Mouse (Mus musculus) intestine, embryonic 15.5 days (tissue): ENCODE data around the gene Lnx2. TPM values are rescaled to one million over a fixed set of nuclear protein-coding genes. Genes with fewer than 3 reads are reported as not detected.

Experiments used
- ATAC-seq: fragments of 200-750 bp; cut with Nextera tagmentation; 2 replicates; pipeline ENCODE4 v1.8.0; 2017; ENCODE audit warnings: moderate TSS enrichment, moderate library complexity
- H3K27ac ChIP-seq: fragments of 300-500 bp; sonication (generic); 2 replicates; pipeline ENCODE4 v1.5.1; 2015; ENCODE audit warnings: mild to moderate bottlenecking, inconsistent platforms
- H3K27me3 ChIP-seq: fragments of 300-500 bp; sonication (generic); replicated peaks from 2 replicates; pipeline ENCODE4 v1.6.1; 2015; ENCODE audit warnings: inconsistent platforms
- H3K36me3 ChIP-seq: fragments of 300-500 bp; sonication (generic); 2 replicates; pipeline ENCODE4 v1.6.1; 2015; ENCODE audit warnings: inconsistent platforms
- H3K4me1 ChIP-seq: fragments of 300-500 bp; sonication (generic); replicated peaks from 2 replicates; pipeline ENCODE4 v1.6.1; 2015; ENCODE audit warnings: inconsistent platforms
- H3K4me2 ChIP-seq: fragments of 300-500 bp; sonication (generic); replicated peaks from 2 replicates; pipeline ENCODE4 v1.6.1; 2015; ENCODE audit warnings: mild to moderate bottlenecking, inconsistent platforms
- H3K4me3 ChIP-seq: fragments of 300-500 bp; sonication (generic); replicated peaks from 2 replicates; pipeline ENCODE4 v1.5.1; 2015; ENCODE audit warnings: inconsistent platforms
- H3K9ac ChIP-seq: fragments of 300-500 bp; sonication (generic); 2 replicates; pipeline ENCODE4 v1.6.1; 2015; ENCODE audit warnings: inconsistent platforms
- H3K9me3 ChIP-seq: fragments of 300-500 bp; sonication (generic); 2 replicates; pipeline ENCODE4 v1.6.1; 2016; ENCODE audit warnings: inconsistent platforms
- WGBS: fragments of 180-500 bp; shearing (Covaris S2); methylation state at CpG from one replicate; pipeline ENCODE4 v1.1.7; 2015; 5-methylcytosine and 5-hydroxymethylcytosine counted together
- polyA plus RNA-seq: library from polyadenylated mRNA; unstranded; fragments of >200 nt; fragmentation: Nextera tagmentation; extraction: Ambion mirVana; gene quantifications from 2 replicates; pipeline ENCODE4 v1.2.1, GENCODE M21; 2015

Lnx2 gene
- polyA plus RNA-seq, 1 experiment from 2014 or later = 15.0 TPM

DNA sequence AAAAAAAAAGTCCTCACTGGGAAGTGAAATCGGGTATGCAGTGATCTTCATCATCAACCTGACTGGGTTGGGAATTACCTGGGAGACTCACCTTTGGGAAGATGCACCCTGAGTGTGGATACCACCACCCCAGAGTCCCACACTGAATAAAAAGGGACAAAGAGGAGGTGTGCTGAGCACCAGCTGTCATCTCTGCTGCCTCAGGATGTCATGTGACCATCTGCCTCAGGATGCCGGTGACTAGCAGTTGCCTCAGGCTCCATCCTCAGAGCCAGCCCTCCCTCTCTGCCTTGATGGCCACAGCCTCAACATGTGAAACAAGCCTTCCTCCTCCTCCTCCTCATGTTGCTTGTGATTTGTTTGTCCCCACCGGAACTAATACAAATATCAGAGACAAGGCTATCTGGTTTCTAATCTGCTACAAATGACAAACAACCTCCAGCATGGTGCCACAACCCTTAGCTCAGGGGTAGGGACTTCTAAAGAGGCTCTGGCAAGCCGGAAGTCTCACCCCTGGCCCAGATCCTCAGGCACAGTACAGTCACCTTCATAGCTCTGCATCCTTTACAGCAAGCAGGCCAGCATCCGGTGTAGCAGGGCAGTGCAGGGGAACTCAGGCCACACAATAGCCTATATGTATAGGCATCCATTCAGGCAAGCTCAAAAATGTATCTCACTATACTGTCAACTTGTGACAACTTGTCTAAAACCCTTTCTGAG is 54.7 kb downstream of the Lnx2 start:
- 0 out of 2 replicates have a peak, but pooled peaks cover 2% of the 10 kb centered on the region for H3K4me1 ChIP-seq
- no peak overlapping the region for H3K4me2 ChIP-seq
- no peak overlapping the region for H3K27ac ChIP-seq
- no peak for ATAC-seq
- H3K36me3 ChIP-seq = peaks cover 29% of the 10 kb centered on the region
- no peaks in the 10 kb centered on the region for H3K9me3 ChIP-seq
- no peak overlapping the region for H3K4me3 ChIP-seq
- no peaks in the 10 kb centered on the region for H3K27me3 ChIP-seq
- 80% methylated on average over 5 of the region's 5 CpGs for WGBS
- H3K9ac ChIP-seq = no peak overlapping the region

- H3K9ac ChIP-seq = no peak overlapping the region
- no peak for ATAC-seq
- no peak overlapping the region for H3K4me2 ChIP-seq
- H3K4me3 ChIP-seq = no peak overlapping the region
- H3K27ac ChIP-seq = no peak overlapping the region
- H3K27me3 ChIP-seq = no peaks in the 10 kb centered on the region
- peaks cover 26% of the 10 kb centered on the region for H3K36me3 ChIP-seq
- H3K4me1 ChIP-seq = 0 out of 2 replicates have a peak, but pooled peaks cover 2% of the 10 kb centered on the region
- WGBS = 91% methylated on average over 11 of the region's 11 CpGs
- H3K9me3 ChIP-seq = no peaks in the 10 kb centered on the region
Measured at GRCm38 (mm10) chr5:147020579-147020978, 55.8 kb downstream of the Lnx2 start.

DNA sequence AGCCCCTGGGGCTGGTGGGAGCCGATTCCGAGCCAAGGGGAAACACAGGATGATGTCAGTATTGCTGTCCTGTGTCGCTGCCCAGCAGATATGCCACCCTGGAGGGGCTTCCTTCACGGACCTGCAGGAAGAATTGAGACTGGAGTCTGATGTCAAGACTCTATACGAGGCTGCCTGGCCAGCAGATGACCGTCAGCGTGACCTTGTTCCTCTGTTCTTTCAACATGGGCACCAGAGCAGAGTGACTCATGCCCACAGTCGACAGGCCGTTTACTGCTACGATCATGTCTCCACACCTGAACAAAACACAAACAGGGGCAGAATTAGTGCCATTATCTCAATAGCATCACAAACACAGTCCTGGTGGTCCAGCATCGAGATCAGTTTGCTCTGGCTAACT is 57.6 kb downstream of the Lnx2 start:
- no peak overlapping the region for H3K9ac ChIP-seq
- H3K9me3 ChIP-seq = no peaks in the 10 kb centered on the region
- no peak overlapping the region for H3K27ac ChIP-seq
- no peak for ATAC-seq
- peaks cover 21% of the 10 kb centered on the region for H3K36me3 ChIP-seq
- 87% methylated on average over 11 of the region's 11 CpGs for WGBS
- no peaks in the 10 kb centered on the region for H3K27me3 ChIP-seq
- no peak overlapping the region for H3K4me2 ChIP-seq
- no peak overlapping the region for H3K4me3 ChIP-seq
- H3K4me1 ChIP-seq = 0 out of 2 replicates have a peak, but pooled peaks cover 2% of the 10 kb centered on the region

DNA sequence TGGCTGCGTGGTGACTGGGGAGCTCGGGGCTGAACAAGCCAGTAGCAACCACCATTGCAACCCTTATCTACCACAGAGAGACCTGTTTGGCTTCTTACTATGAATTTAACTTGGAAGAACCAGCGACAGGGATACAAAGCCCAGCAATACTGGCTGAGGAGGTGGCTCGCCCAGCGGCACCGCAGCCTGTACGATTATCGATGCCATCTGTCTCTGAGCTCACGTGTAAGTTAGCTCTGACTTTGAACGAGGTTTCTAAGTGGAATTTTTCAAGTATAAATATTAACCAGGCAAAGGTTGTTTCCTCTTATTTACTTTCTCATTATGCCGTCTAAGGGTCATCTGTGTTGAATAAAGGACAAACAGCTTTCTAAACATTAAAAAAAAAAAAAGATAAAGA is 58.9 kb downstream of the Lnx2 start:
- ATAC-seq = peak; percentile 62
- H3K9me3 ChIP-seq = no peaks in the 10 kb centered on the region
- 0 out of 2 replicates have a peak, but pooled peaks cover 2% of the 10 kb centered on the region for H3K4me1 ChIP-seq
- no peak overlapping the region for H3K27ac ChIP-seq
- no peak overlapping the region for H3K4me2 ChIP-seq
- 59% methylated on average over 11 of the region's 11 CpGs for WGBS
- no peaks in the 10 kb centered on the region for H3K27me3 ChIP-seq
- H3K36me3 ChIP-seq = peaks cover 13% of the 10 kb centered on the region; the same call in 1 of the 2 replicates
- H3K9ac ChIP-seq = no peak overlapping the region
- H3K4me3 ChIP-seq = no peak overlapping the region

DNA sequence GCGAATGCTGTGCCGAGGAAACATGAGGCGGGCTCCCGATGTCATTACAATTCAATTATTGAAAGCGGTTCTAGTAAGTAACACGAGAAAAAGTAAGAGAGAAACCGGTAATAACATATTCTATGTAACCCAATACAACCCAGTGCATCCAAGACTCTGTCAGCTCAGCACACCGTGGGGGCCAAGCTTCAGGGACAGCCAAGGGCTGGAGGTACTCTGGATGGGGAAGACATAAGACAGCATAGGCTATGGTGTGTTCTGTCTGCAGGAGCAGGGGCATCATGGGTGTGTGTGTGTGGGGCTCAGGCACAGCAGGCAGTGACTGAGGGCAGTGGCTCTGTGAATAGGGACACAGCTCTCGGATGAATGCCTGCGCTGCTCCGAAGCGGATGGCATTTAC is 59.8 kb downstream of the Lnx2 start:
- H3K9me3 ChIP-seq = no peaks in the 10 kb centered on the region
- peaks cover 13% of the 10 kb centered on the region; the same call in 1 of the 2 replicates for H3K36me3 ChIP-seq
- no peak overlapping the region for H3K9ac ChIP-seq
- 0 out of 2 replicates have a peak, but pooled peaks cover 2% of the 10 kb centered on the region for H3K4me1 ChIP-seq
- H3K27me3 ChIP-seq = no peaks in the 10 kb centered on the region
- H3K4me2 ChIP-seq = no peak overlapping the region
- H3K4me3 ChIP-seq = no peak overlapping the region
- WGBS = 75% methylated on average over 12 of the region's 12 CpGs
- no peak for ATAC-seq
- no peak overlapping the region for H3K27ac ChIP-seq

DNA sequence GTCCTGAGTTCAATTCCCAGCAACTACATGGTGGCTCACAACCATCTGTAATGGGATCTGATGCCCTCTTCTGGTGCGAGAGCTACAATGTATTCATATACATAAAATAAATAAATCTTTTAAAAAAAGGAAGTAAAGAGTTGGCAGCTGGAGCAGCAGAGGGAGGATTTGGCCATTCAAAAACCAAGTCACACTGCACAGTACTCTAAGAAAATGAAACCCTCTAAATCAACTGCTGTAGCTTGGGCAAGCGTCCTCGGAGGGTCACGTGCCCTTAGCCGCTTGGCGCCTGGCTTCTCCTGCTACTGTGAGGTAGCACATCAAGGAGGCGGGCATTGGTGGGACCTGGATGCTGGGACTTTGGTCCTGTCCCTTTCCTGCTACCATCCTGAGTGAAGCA is 61.2 kb downstream of the Lnx2 start:
- no peak overlapping the region for H3K4me2 ChIP-seq
- WGBS = 91% methylated on average over 7 of the region's 7 CpGs
- H3K9me3 ChIP-seq = no peaks in the 10 kb centered on the region
- ATAC-seq = no peak
- H3K36me3 ChIP-seq = peaks cover 13% of the 10 kb centered on the region; the same call in 1 of the 2 replicates
- 0 out of 2 replicates have a peak, but pooled peaks cover 2% of the 10 kb centered on the region for H3K4me1 ChIP-seq
- H3K27me3 ChIP-seq = no peaks in the 10 kb centered on the region
- H3K9ac ChIP-seq = no peak overlapping the region
- no peak overlapping the region for H3K4me3 ChIP-seq
- H3K27ac ChIP-seq = no peak overlapping the region

DNA sequence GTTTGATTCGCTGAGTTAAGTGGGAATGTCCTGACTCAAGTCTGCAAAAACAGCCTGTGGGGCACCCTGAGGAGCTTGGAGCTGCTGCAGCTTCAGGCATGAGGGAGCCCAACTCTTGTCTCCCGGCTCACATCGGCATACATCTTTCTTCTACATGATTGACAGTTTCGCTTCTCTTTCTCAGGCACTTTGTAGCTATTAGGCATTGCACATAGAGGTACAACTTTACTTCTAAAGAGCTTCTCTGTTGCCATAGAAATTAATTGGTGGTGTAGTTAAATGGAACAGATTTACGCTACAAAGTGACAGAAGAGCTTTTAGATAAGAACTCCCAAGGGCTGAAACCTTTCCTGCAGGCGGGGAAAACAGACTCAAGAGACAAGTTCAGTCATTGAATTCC is 62.5 kb downstream of the Lnx2 start:
- no peak overlapping the region for H3K9ac ChIP-seq
- H3K27ac ChIP-seq = no peak overlapping the region
- H3K4me2 ChIP-seq = no peak overlapping the region
- H3K36me3 ChIP-seq = peaks cover 8% of the 10 kb centered on the region; the same call in 1 of the 2 replicates
- no peaks in the 10 kb centered on the region for H3K9me3 ChIP-seq
- 0 out of 2 replicates have a peak, but pooled peaks cover 2% of the 10 kb centered on the region for H3K4me1 ChIP-seq
- no peaks in the 10 kb centered on the region for H3K27me3 ChIP-seq
- 47% methylated on average over 6 of the region's 6 CpGs for WGBS
- no peak for ATAC-seq
- no peak overlapping the region for H3K4me3 ChIP-seq

GRCm38 (mm10) chr5:147011333-147011732 is 65.1 kb downstream of the Lnx2 start:
- Histone ChIP-seq H3K4me1 (no peaks in the 10 kb centered on the region), H3K9ac (no peak overlapping the region), H3K4me2 (no peak overlapping the region), H3K36me3 (no peaks in the 10 kb centered on the region), H3K4me3 (no peak overlapping the region), H3K9me3 (no peaks in the 10 kb centered on the region), H3K27me3 (no peaks in the 10 kb centered on the region), H3K27ac (no peak overlapping the region)
- no peak for ATAC-seq
- WGBS = 79% methylated on average over 10 of the region's 10 CpGs

- Histone ChIP-seq H3K4me3 (no peak overlapping the region), H3K27ac (no peak overlapping the region), H3K27me3 (no peaks in the 10 kb centered on the region), H3K9ac (no peak overlapping the region), H3K36me3 (no peaks in the 10 kb centered on the region), H3K9me3 (no peaks in the 10 kb centered on the region), H3K4me1 (0 out of 2 replicates have a peak, but pooled peaks cover 3% of the 10 kb centered on the region), H3K4me2 (no peak overlapping the region)
- 72% methylated on average over 1 of the region's 1 CpGs for WGBS
- ATAC-seq = no peak
Measured at GRCm38 (mm10) chr5:147003303-147003702, 73.1 kb downstream of the Lnx2 start.

DNA sequence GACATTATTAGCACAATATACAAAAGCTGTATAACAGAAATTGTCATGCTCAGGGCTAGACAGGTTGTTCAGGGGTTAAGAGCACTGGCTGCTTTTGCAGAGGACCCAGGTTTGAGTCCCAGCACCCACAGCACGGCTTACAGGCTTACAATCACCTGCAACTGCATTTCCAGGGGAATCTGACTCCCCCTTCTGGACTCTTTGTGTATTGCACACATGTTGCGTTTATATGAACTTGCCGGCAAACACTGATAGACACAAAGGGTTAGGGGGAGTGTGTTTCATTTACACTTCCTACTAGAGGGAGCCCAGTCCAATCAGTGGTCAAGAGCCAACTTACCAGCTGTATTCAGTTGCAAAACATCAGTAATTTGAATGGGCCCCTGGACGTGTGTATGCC is 75.1 kb downstream of the Lnx2 start:
- WGBS = 78% methylated on average over 4 of the region's 4 CpGs
- ATAC-seq = no peak
- no peaks in the 10 kb centered on the region for H3K9me3 ChIP-seq
- H3K4me3 ChIP-seq = no peak overlapping the region
- H3K27ac ChIP-seq = no peak overlapping the region
- 0 out of 2 replicates have a peak, but pooled peaks cover 3% of the 10 kb centered on the region for H3K4me1 ChIP-seq
- H3K9ac ChIP-seq = no peak overlapping the region
- H3K27me3 ChIP-seq = no peaks in the 10 kb centered on the region
- no peaks in the 10 kb centered on the region for H3K36me3 ChIP-seq
- no peak overlapping the region for H3K4me2 ChIP-seq

DNA sequence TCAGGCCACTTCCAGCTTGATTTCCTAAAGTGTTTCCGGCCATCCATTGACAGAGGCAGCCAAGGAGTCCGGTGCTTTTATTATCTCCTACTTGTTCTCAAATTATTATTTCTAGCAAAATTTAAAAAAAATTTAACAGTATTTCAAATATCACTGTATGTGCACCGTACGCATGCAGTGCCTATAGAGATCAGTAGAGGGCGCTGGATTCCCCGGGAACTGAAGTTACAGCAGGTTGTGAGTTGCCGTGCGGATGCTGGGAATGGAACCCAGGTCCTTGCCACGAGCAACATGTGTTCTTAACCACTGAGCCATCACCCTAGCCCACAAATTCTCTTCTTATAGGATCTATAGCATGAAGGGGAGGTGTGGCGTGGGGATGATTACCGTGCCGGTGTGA is 77.6 kb downstream of the Lnx2 start:
- Histone ChIP-seq H3K9me3 (no peaks in the 10 kb centered on the region), H3K27me3 (no peaks in the 10 kb centered on the region), H3K9ac (no peak overlapping the region), H3K36me3 (no peaks in the 10 kb centered on the region), H3K4me1 (0 out of 2 replicates have a peak, but pooled peaks cover 3% of the 10 kb centered on the region), H3K4me2 (no peak overlapping the region), H3K4me3 (no peak overlapping the region), H3K27ac (no peak overlapping the region)
- WGBS = 91% methylated on average over 12 of the region's 12 CpGs
- no peak for ATAC-seq

- Histone ChIP-seq H3K9me3 (no peaks in the 10 kb centered on the region), H3K27me3 (no peaks in the 10 kb centered on the region), H3K9ac (no peak overlapping the region), H3K36me3 (no peaks in the 10 kb centered on the region), H3K4me1 (0 out of 2 replicates have a peak, but pooled peaks cover 3% of the 10 kb centered on the region), H3K4me3 (no peak overlapping the region), H3K27ac (no peak overlapping the region), H3K4me2 (no peak overlapping the region)
- WGBS = 83% methylated on average over 7 of the region's 7 CpGs
- no peak for ATAC-seq
Measured at GRCm38 (mm10) chr5:146996812-146997211, 79.6 kb downstream of the Lnx2 start.

GRCm38 (mm10) chr5:146994973-146995372 is 81.4 kb downstream of the Lnx2 start:
- no peak overlapping the region for H3K27ac ChIP-seq
- no peaks in the 10 kb centered on the region for H3K27me3 ChIP-seq
- no peak overlapping the region for H3K9ac ChIP-seq
- no peak overlapping the region for H3K4me2 ChIP-seq
- H3K4me3 ChIP-seq = no peak overlapping the region
- no peak for ATAC-seq
- no peaks in the 10 kb centered on the region for H3K36me3 ChIP-seq
- 55% methylated on average over 6 of the region's 6 CpGs for WGBS
- H3K4me1 ChIP-seq = no peaks in the 10 kb centered on the region
- H3K9me3 ChIP-seq = no peaks in the 10 kb centered on the region
